Mouse (Mus musculus) MEL (cell line): ENCODE measurements around the gene Arid1b. TPM values are rescaled to one million over a fixed set of nuclear protein-coding genes. Genes with fewer than 3 reads are reported as not detected.

Experiments used
- DNase-seq: peaks from one replicate; pipeline ENCODE4 v3.0.0; 2011; ENCODE audit warnings: low read depth, low spot score
- H3K27ac ChIP-seq: 2 replicates; pipeline ENCODE4 v1.5.1; 2012; ENCODE audit warnings: low read depth, mild to moderate bottlenecking, control low read depth, low read length, moderate library complexity; ENCODE audit not compliant: control insufficient read depth
- H3K27me3 ChIP-seq, 2 experiments: fragments of 150-350 bp in 1 of 2; sonication (generic) in 1 of 2; 2 replicates each; pipeline ENCODE4 v1.6.1; 2012; ENCODE audit warnings: low read length in 2 of 2, mild to moderate bottlenecking in 2 of 2, improper control_type of control experiment in 1 of 2, moderate library complexity in 1 of 2; ENCODE audit not compliant: insufficient read depth in 2 of 2, control insufficient read depth in 1 of 2
- H3K36me3 ChIP-seq, 2 experiments: 2 replicates each; pipeline ENCODE4 v1.6.1; 2012 to 2014; ENCODE audit warnings: low read length in 2 of 2, improper control_type of control experiment in 1 of 2, inconsistent platforms in 1 of 2, mild to moderate bottlenecking in 1 of 2; ENCODE audit not compliant: insufficient read depth in 2 of 2, control insufficient read depth in 1 of 2
- H3K4me1 ChIP-seq, 2 experiments: fragments of 150-350 bp in 1 of 2; sonication (generic) in 1 of 2; 2 replicates each; pipeline ENCODE4 v1.6.1; 2012; ENCODE audit warnings: low read length in 2 of 2, improper control_type of control experiment in 1 of 2, mild to moderate bottlenecking in 1 of 2; ENCODE audit not compliant: insufficient read depth in 2 of 2, control insufficient read depth in 1 of 2
- H3K4me3 ChIP-seq, 2 experiments: fragments of 150-350 bp in 1 of 2; sonication (generic) in 1 of 2; 2 replicates each; pipeline ENCODE4 v1.5.1; 2012; ENCODE audit warnings: low read depth in 2 of 2, low read length in 2 of 2, mild to moderate bottlenecking in 2 of 2, moderate library complexity in 2 of 2, control low read depth in 1 of 2, improper control_type of control experiment in 1 of 2; ENCODE audit not compliant: control insufficient read depth in 1 of 2, insufficient read depth in 1 of 2
- H3K79me2 ChIP-seq: 2 replicates; pipeline ENCODE4 v1.6.1; 2012; ENCODE audit warnings: mild to moderate bottlenecking, low read length, moderate library complexity; ENCODE audit not compliant: control insufficient read depth, poor library complexity, insufficient read depth
- H3K9ac ChIP-seq: 2 replicates; pipeline ENCODE4 v1.6.1; 2012; ENCODE audit warnings: low read depth, mild to moderate bottlenecking, control low read depth, low read length, moderate library complexity; ENCODE audit not compliant: control insufficient read depth, poor library complexity, severe bottlenecking
- H3K9me3 ChIP-seq: fragments of 150-350 bp; sonication (generic); replicated peaks from 2 replicates; pipeline ENCODE4 v1.6.1; 2012; ENCODE audit warnings: mild to moderate bottlenecking, low read length, improper control_type of control experiment, moderate library complexity; ENCODE audit not compliant: insufficient read depth
- BHLHE40 ChIP-seq: IDR thresholded peaks from 2 replicates; pipeline ENCODE4 v1.6.1; 2012; ENCODE audit warnings: low read depth, mild to moderate bottlenecking, inconsistent platforms, low read length, improper control_type of control experiment, borderline replicate concordance
- CHD1 ChIP-seq: IDR thresholded peaks from 2 replicates; pipeline ENCODE4 v1.6.1; 2012; ENCODE audit warnings: low read depth, mild to moderate bottlenecking, inconsistent platforms, low read length, improper control_type of control experiment
- E2F4 ChIP-seq: IDR thresholded peaks from 2 replicates; pipeline ENCODE4 v1.6.1; 2011; ENCODE audit warnings: low read depth, low read length, improper control_type of control experiment, borderline replicate concordance
- ETS1 ChIP-seq: IDR thresholded peaks from 2 replicates; pipeline ENCODE4 v1.6.1; 2012; ENCODE audit warnings: low read depth, mild to moderate bottlenecking, inconsistent platforms, low read length, improper control_type of control experiment, moderate library complexity
- HCFC1 ChIP-seq: IDR thresholded peaks from 2 replicates; pipeline ENCODE4 v1.6.1; 2012; ENCODE audit warnings: low read depth, mild to moderate bottlenecking, inconsistent platforms, low read length, improper control_type of control experiment, moderate library complexity
- JUND ChIP-seq: IDR thresholded peaks from 2 replicates; pipeline ENCODE4 v1.6.1; 2011; ENCODE audit warnings: low read depth, mild to moderate bottlenecking, improper control_type of control experiment, low read length
- KAT2A ChIP-seq: conservative IDR thresholded peaks from 2 replicates; pipeline ENCODE4 v1.6.1; 2012; ENCODE audit warnings: low read depth, low read length, improper control_type of control experiment, inconsistent platforms
- MAZ ChIP-seq: IDR thresholded peaks from 2 replicates; pipeline ENCODE4 v1.6.1; 2012; ENCODE audit warnings: low read depth, mild to moderate bottlenecking, inconsistent platforms, low read length, improper control_type of control experiment
- MYB ChIP-seq: IDR thresholded peaks from 2 replicates; pipeline ENCODE4 v1.6.1; 2011; ENCODE audit warnings: mild to moderate bottlenecking, low read depth, low read length, improper control_type of control experiment
- NELFE ChIP-seq: IDR thresholded peaks from 2 replicates; pipeline ENCODE4 v1.6.1; 2011; ENCODE audit warnings: low read depth, low read length, improper control_type of control experiment
- NRF1 ChIP-seq: IDR thresholded peaks from 2 replicates; pipeline ENCODE4 v1.6.1; 2014; ENCODE audit warnings: low read depth, mild to moderate bottlenecking, inconsistent platforms, low read length, improper control_type of control experiment, moderate library complexity; ENCODE audit not compliant: poor library complexity, insufficient read depth, severe bottlenecking
- POLR2AphosphoS5 ChIP-seq: IDR thresholded peaks from 2 replicates; pipeline ENCODE4 v1.6.1; 2012; ENCODE audit warnings: low read depth, borderline replicate concordance, mild to moderate bottlenecking, inconsistent platforms, low read length, moderate library complexity, mixed read lengths
- RCOR1 ChIP-seq: IDR thresholded peaks from 2 replicates; pipeline ENCODE4 v1.6.1; 2012; ENCODE audit warnings: low read depth, mild to moderate bottlenecking, inconsistent platforms, low read length, improper control_type of control experiment
- SIN3A ChIP-seq: IDR thresholded peaks from 2 replicates; pipeline ENCODE4 v1.6.1; 2012; ENCODE audit warnings: low read length, improper control_type of control experiment, inconsistent platforms
- TCF12 ChIP-seq: IDR thresholded peaks from 2 replicates; pipeline ENCODE4 v1.6.1; 2014; ENCODE audit warnings: low read depth, mild to moderate bottlenecking, inconsistent platforms, low read length, improper control_type of control experiment, moderate library complexity
- UBTF ChIP-seq: IDR thresholded peaks from 2 replicates; pipeline ENCODE4 v1.6.1; 2012; ENCODE audit warnings: low read depth, mild to moderate bottlenecking, inconsistent platforms, low read length, improper control_type of control experiment, moderate library complexity, borderline replicate concordance; ENCODE audit not compliant: insufficient read depth
- ZNF384 ChIP-seq: IDR thresholded peaks from 2 replicates; pipeline ENCODE4 v1.6.1; 2012; ENCODE audit warnings: low read depth, mild to moderate bottlenecking, inconsistent platforms, low read length, improper control_type of control experiment
- polyA plus RNA-seq, 2 experiments: library from polyadenylated mRNA; stranded (reverse) in 1 of 2; unstranded in 1 of 2; fragments of >175 nt in 1 of 2; fragments of >200 nt in 1 of 2; gene quantifications; 2 replicates each; pipeline versions ENCODE4 v1.2.1 to v1.2.4; 2012; ENCODE audit warnings: low replicate concordance in 2 of 2, low read depth in 1 of 2; ENCODE audit not compliant: insufficient read length in 2 of 2, insufficient read depth in 1 of 2, missing spikeins in 1 of 2
- total RNA-seq: library from RNA; depleted of rRNA; stranded (reverse); fragments of 300-350 nt; gene quantifications from 2 replicates; pipeline ENCODE4 v1.2.3, GENCODE M21; 2012

The Arid1b gene
- total and polyA plus RNA-seq, 3 experiments, result 13.4 to 17.4 TPM; not detected in 1

DNA sequence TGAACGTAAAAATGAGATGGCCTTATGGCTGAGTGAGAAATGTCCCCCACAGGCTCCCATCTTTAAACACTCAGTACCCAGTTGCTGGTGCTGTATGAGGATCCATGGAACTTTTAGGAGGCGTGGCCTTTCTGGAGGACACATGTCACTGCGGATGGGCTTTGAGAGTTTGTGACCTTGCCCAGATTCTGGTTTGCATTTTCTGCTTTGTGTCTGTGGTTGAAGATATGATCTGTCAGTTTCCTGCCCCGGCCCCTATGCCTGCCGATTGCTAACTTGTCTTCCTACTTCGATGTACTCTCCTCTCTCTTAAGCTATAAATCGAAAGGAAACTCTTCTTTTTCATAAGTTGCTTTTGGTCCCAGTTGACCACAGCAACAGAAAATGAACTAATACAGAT is 14.0 kb upstream of the Arid1b start:
- no peaks in the 10 kb centered on the region for H3K9me3 ChIP-seq
- H3K36me3 ChIP-seq, result no peaks in the 10 kb centered on the region
- H3K79me2 ChIP-seq, result no peaks in the 10 kb centered on the region
- TF ChIP-seq NELFE (no peak), HCFC1 (no peak), CHD1 (no peak), TCF12 (no peak)
- peak; percentile 17 for DNase-seq
- no peak overlapping the region for H3K9ac ChIP-seq
- H3K27ac ChIP-seq, result no peak overlapping the region
- peak overlapping the region in 1 of 2 experiments; percentile 33; a peak in 2 of 4 replicates for H3K4me3 ChIP-seq
- H3K4me1 ChIP-seq, result peaks cover 0 to 4% of the 10 kb centered on the region in 2 experiments; a peak in 1 of 4 replicates
- H3K27me3 ChIP-seq, result peaks cover 7 to 11% of the 10 kb centered on the region in 2 experiments

DNA sequence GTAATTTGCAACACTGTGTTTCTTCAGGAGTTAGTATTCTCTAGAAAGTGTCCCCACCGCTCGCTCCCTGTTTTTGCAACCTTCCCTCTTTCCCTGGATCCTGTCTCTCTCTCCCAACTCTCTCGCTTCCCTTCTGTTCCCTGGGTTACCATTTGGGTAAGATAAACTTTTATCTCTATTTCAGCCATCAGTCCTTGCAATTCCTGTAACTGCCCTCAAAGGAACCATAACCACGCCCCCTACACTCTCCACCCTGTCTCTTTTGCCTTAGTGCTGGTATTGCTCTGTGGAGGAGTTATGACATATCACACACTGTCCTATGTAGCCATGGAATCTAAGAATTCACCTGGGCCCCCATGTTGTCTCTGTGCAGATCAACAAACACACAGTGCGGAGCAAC is 11.3 kb upstream of the Arid1b start:
- peaks cover 7% of the 10 kb centered on the region in 2 experiments for H3K27me3 ChIP-seq
- peaks cover 0 to 4% of the 10 kb centered on the region in 2 experiments; a peak in 1 of 4 replicates for H3K4me1 ChIP-seq
- no peaks in the 10 kb centered on the region for H3K79me2 ChIP-seq
- H3K36me3 ChIP-seq, result no peaks in the 10 kb centered on the region
- no peak overlapping the region for H3K4me3 ChIP-seq
- no peak for TF ChIP-seq ETS1
- no peak for TF ChIP-seq HCFC1
- no peak for TF ChIP-seq BHLHE40
- no peak for TF ChIP-seq RCOR1
- TF ChIP-seq ZNF384, result no peak
- no peak for TF ChIP-seq KAT2A
- TF ChIP-seq UBTF, result no peak
- TF ChIP-seq POLR2AphosphoS5, result no peak
- TF ChIP-seq MYB, result no peak
- TF ChIP-seq TCF12, result no peak
- TF ChIP-seq SIN3A, result no peak
- TF ChIP-seq MAZ, result no peak
- TF ChIP-seq NRF1, result no peak
- TF ChIP-seq E2F4, result no peak
- TF ChIP-seq JUND, result no peak
- H3K27ac ChIP-seq, result no peak overlapping the region
- no peak overlapping the region for H3K9ac ChIP-seq
- H3K9me3 ChIP-seq, result no peaks in the 10 kb centered on the region
- DNase-seq, result no peak
